Mouse (Mus musculus) intestine, embryonic 14.5 days (tissue): Measurements from ENCODE around the gene Ppp3ca. TPM values are rescaled to one million over a fixed set of nuclear protein-coding genes. Genes with fewer than 3 reads are reported as not detected.
A peak's percentile ranks its signal among the peaks of the same experiment; 100 is the strongest.

Experiments used
- ATAC-seq: fragments of 200-750 bp; cut with Nextera tagmentation; replicated peaks from 2 replicates; pipeline ENCODE4 v1.8.0; 2017; ENCODE audit warnings: low read depth, moderate number of reproducible peaks, moderate TSS enrichment, moderate library complexity; ENCODE audit not compliant: low FRiP score, low TSS enrichment
- DNase-seq: peaks from one replicate; pipeline ENCODE4 v3.0.0-alpha.2; 2018; ENCODE audit warnings: low spot score
- H3K27ac ChIP-seq: fragments of 300-500 bp; sonication (generic); 2 replicates; pipeline ENCODE4 v1.5.1; 2014; ENCODE audit warnings: low read depth, mild to moderate bottlenecking, control low read depth
- H3K27me3 ChIP-seq: fragments of 300-500 bp; sonication (generic); replicated peaks from 2 replicates; pipeline ENCODE4 v1.6.1; 2014; ENCODE audit warnings: low read length, control low read depth; ENCODE audit not compliant: control insufficient read depth, insufficient read depth
- H3K36me3 ChIP-seq: fragments of 300-500 bp; sonication (generic); 2 replicates; pipeline ENCODE4 v1.6.1; 2014; ENCODE audit warnings: low read length, control low read depth; ENCODE audit not compliant: control insufficient read depth, insufficient read depth
- H3K4me1 ChIP-seq: fragments of 300-500 bp; sonication (generic); replicated peaks from 2 replicates; pipeline ENCODE4 v1.6.1; 2014; ENCODE audit warnings: low read length, control low read depth, mixed read lengths; ENCODE audit not compliant: control insufficient read depth, insufficient read depth
- H3K4me2 ChIP-seq: fragments of 300-500 bp; sonication (generic); 2 replicates; pipeline ENCODE4 v1.6.1; 2014; ENCODE audit warnings: low read length
- H3K4me3 ChIP-seq: fragments of 300-500 bp; sonication (generic); 2 replicates; pipeline ENCODE4 v1.5.1; 2014; ENCODE audit warnings: low read depth, low read length, control low read depth, mixed read lengths
- H3K9ac ChIP-seq: fragments of 300-500 bp; sonication (generic); 2 replicates; pipeline ENCODE4 v1.6.1; 2014; ENCODE audit warnings: mild to moderate bottlenecking, low read length
- H3K9me3 ChIP-seq: fragments of 300-500 bp; sonication (generic); 2 replicates; pipeline ENCODE4 v1.6.1; 2016; ENCODE audit warnings: low read length, control low read depth; ENCODE audit not compliant: control insufficient read depth
- WGBS: fragments of 180-500 bp; shearing (Covaris S2); extraction: QIAGEN DNeasy Blood & Tissue Kit; methylation state at CpG from one replicate; pipeline ENCODE4 v1.1.7; 2014; 5-methylcytosine and 5-hydroxymethylcytosine counted together
- polyA plus RNA-seq: library from polyadenylated mRNA; unstranded; fragments of >200 nt; fragmentation: Nextera tagmentation; extraction: Ambion mirVana; gene quantifications from 2 replicates; pipeline ENCODE4 v1.2.1, GENCODE M21; 2014

The Ppp3ca gene
- polyA plus RNA-seq, 1 experiment from 2014 or later: 50.4 TPM

GRCm38 (mm10) chr3:136871772-136872532, 202.0 kb downstream of the Ppp3ca start:
- Histone ChIP-seq H3K4me1 (peaks cover 16% of the 10 kb centered on the region), H3K9me3 (no peaks in the 10 kb centered on the region), H3K9ac (no peak overlapping the region), H3K4me2 (no peak overlapping the region), H3K27ac (peak overlapping the region; percentile 22; the same call in 1 of the 2 replicates), H3K36me3 (no peaks in the 10 kb centered on the region), H3K27me3 (no peaks in the 10 kb centered on the region), H3K4me3 (no peak overlapping the region)
- ATAC-seq (0 out of 2 replicates have a peak, but pooled peaks have one; percentile 55), DNase-seq (peak; percentile 55)
- WGBS: 28% methylated on average over 14 of the region's 14 CpGs

GRCm38 (mm10) chr3:136872533-136873095, 202.7 kb downstream of the Ppp3ca start:
- Histone ChIP-seq H3K36me3 (no peaks in the 10 kb centered on the region), H3K27ac (no peak overlapping the region), H3K9me3 (no peaks in the 10 kb centered on the region), H3K4me3 (no peak overlapping the region), H3K27me3 (no peaks in the 10 kb centered on the region), H3K9ac (no peak overlapping the region), H3K4me1 (peaks cover 16% of the 10 kb centered on the region), H3K4me2 (no peak overlapping the region)
- no peak for ATAC-seq
- DNase-seq: no peak
- WGBS: 61% methylated on average over 8 of the region's 8 CpGs

- Histone ChIP-seq H3K36me3 (no peaks in the 10 kb centered on the region), H3K27ac (no peak overlapping the region), H3K4me2 (no peak overlapping the region), H3K9me3 (no peaks in the 10 kb centered on the region), H3K4me1 (peaks cover 16% of the 10 kb centered on the region), H3K27me3 (no peaks in the 10 kb centered on the region), H3K4me3 (no peak overlapping the region), H3K9ac (no peak overlapping the region)
- ATAC-seq (no peak), DNase-seq (no peak)
- WGBS: 91% methylated on average over 7 of the region's 7 CpGs
These were observed 204.0 kb downstream of the Ppp3ca start for GRCm38 (mm10) chr3:136873809-136874449.

GRCm38 (mm10) chr3:136874566-136874965, 204.6 kb downstream of the Ppp3ca start:
- 78% methylated on average over 5 of the region's 5 CpGs for WGBS
- H3K9me3 ChIP-seq: no peaks in the 10 kb centered on the region
- no peak overlapping the region for H3K9ac ChIP-seq
- no peak overlapping the region for H3K27ac ChIP-seq
- DNase-seq: no peak
- H3K27me3 ChIP-seq: no peaks in the 10 kb centered on the region
- H3K36me3 ChIP-seq: no peaks in the 10 kb centered on the region
- H3K4me3 ChIP-seq: no peak overlapping the region
- H3K4me1 ChIP-seq: peaks cover 16% of the 10 kb centered on the region
- no peak for ATAC-seq
- H3K4me2 ChIP-seq: no peak overlapping the region

- H3K4me1 ChIP-seq: no peaks in the 10 kb centered on the region
- no peak overlapping the region for H3K9ac ChIP-seq
- H3K4me2 ChIP-seq: no peak overlapping the region
- H3K27ac ChIP-seq: no peak overlapping the region
- WGBS: 73% methylated on average over 9 of the region's 9 CpGs
- DNase-seq: no peak
- H3K36me3 ChIP-seq: peaks cover 4% of the 10 kb centered on the region
- no peaks in the 10 kb centered on the region for H3K27me3 ChIP-seq
- no peak for ATAC-seq
- no peak overlapping the region for H3K4me3 ChIP-seq
- H3K9me3 ChIP-seq: no peaks in the 10 kb centered on the region
These were observed 217.8 kb downstream of the Ppp3ca start for GRCm38 (mm10) chr3:136887741-136888140.

- Histone ChIP-seq H3K4me1 (no peaks in the 10 kb centered on the region), H3K4me3 (no peak overlapping the region), H3K4me2 (no peak overlapping the region), H3K9me3 (no peaks in the 10 kb centered on the region), H3K27me3 (no peaks in the 10 kb centered on the region), H3K27ac (no peak overlapping the region), H3K36me3 (peaks cover 10% of the 10 kb centered on the region), H3K9ac (no peak overlapping the region)
- no peak for ATAC-seq
- 81% methylated on average over 3 of the region's 3 CpGs for WGBS
- DNase-seq: no peak
These were observed 222.2 kb downstream of the Ppp3ca start for GRCm38 (mm10) chr3:136892140-136892539.

GRCm38 (mm10) chr3:136893596-136894402, 223.9 kb downstream of the Ppp3ca start:
- WGBS: 88% methylated on average over 18 of the region's 18 CpGs
- Histone ChIP-seq H3K4me2 (no peak overlapping the region), H3K36me3 (peaks cover 10% of the 10 kb centered on the region), H3K4me3 (no peak overlapping the region), H3K4me1 (no peaks in the 10 kb centered on the region), H3K27ac (no peak overlapping the region), H3K9me3 (no peaks in the 10 kb centered on the region), H3K27me3 (no peaks in the 10 kb centered on the region), H3K9ac (no peak overlapping the region)
- DNase-seq: no peak
- no peak for ATAC-seq

- ATAC-seq: no peak
- H3K36me3 ChIP-seq: peaks cover 10% of the 10 kb centered on the region
- H3K9me3 ChIP-seq: no peaks in the 10 kb centered on the region
- no peaks in the 10 kb centered on the region for H3K27me3 ChIP-seq
- H3K27ac ChIP-seq: no peak overlapping the region
- no peak overlapping the region for H3K9ac ChIP-seq
- no peak overlapping the region for H3K4me2 ChIP-seq
- no peak for DNase-seq
- no peak overlapping the region for H3K4me3 ChIP-seq
- H3K4me1 ChIP-seq: no peaks in the 10 kb centered on the region
These were observed 225.6 kb downstream of the Ppp3ca start for GRCm38 (mm10) chr3:136895498-136895897.
